ENCODE assay signal across 17 mouse cellular contexts in the genomic region with DNA sequence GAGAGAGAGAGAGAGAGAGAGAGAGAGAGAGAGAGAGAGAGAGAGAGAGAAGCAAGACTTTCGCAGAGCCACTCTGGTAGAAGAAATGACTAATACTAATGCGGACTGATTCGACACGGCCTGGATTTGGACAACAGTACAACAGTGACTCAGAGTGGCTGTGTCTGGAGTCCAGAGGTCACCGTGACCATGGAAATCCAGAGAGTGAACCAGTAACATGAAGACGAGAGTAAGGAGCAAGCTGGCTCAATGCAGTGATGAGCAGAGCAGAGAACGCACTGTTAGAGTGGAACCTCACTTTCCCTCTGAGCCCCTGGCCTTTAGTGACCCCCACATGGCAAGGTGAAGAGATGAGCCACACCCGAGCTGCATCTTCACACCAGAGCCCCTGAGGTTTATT. TPM values are rescaled to one million over a fixed set of nuclear protein-coding genes. Genes with fewer than 3 reads are reported as not detected.
"Had no signal": no experiment of that assay in that cellular context is flagged by ENCODE, and none has a peak within 500 bp of the region (broad histone marks: within the 10 kb centered on the region; RNA-seq: fewer than 3 reads in every experiment).

No protein-coding gene starts in this region.

- DNase-seq: kidney, postnatal 10 days; kidney, postnatal 4 days; lung, embryonic 14.5 days; lung, postnatal 10 days; right cerebral cortex, adult 18-20 months; right cerebral cortex, postnatal 25 days; thymus, postnatal 14 days had no signal

- H3K4me2 ChIP-seq: liver, embryonic 12.5 days; lung, embryonic 14.5 days; midbrain, embryonic 11.5 days; midbrain, embryonic 15.5 days; neural tube, embryonic 13.5 days had no signal

- H3K4me3 ChIP-seq: layer of hippocampus, adult 2 months; limb, embryonic 10.5 days; liver, embryonic 12.5 days; megakaryocyte, embryonic 14.5 days; midbrain, embryonic 15.5 days; neural tube, embryonic 13.5 days had no signal

- ATAC-seq: liver, embryonic 12.5 days; midbrain, embryonic 15.5 days had no signal

- H3K36me3 ChIP-seq: limb, embryonic 10.5 days; liver, embryonic 12.5 days; midbrain, embryonic 15.5 days; neural tube, embryonic 13.5 days had no signal

- H3K27me3 ChIP-seq: liver, embryonic 12.5 days; megakaryocyte, embryonic 14.5 days; midbrain, embryonic 15.5 days; neural tube, embryonic 13.5 days had no signal

- H3K27ac ChIP-seq: layer of hippocampus, adult 2 months; limb, embryonic 10.5 days; liver, embryonic 12.5 days; macrophage; midbrain, embryonic 15.5 days; neural tube, embryonic 13.5 days; stomach, postnatal 0 days had no signal

- H3K9ac ChIP-seq: liver, embryonic 12.5 days; lung, embryonic 14.5 days; midbrain, embryonic 15.5 days; neural tube, embryonic 13.5 days had no signal

- H3K4me1 ChIP-seq: liver, embryonic 12.5 days; megakaryocyte, embryonic 14.5 days; midbrain, embryonic 15.5 days; neural tube, embryonic 13.5 days had no signal

- H3K9me3 ChIP-seq: limb, embryonic 10.5 days; liver, embryonic 12.5 days; midbrain, embryonic 15.5 days; neural tube, embryonic 13.5 days had no signal

RNA-seq across cellular contexts. Expression of gene Ncam1, which starts 28.9 kb away (rescaled TPM):
- total RNA-seq: monocyte, adult 5-6 weeks had no signal
